In the genomic region with DNA sequence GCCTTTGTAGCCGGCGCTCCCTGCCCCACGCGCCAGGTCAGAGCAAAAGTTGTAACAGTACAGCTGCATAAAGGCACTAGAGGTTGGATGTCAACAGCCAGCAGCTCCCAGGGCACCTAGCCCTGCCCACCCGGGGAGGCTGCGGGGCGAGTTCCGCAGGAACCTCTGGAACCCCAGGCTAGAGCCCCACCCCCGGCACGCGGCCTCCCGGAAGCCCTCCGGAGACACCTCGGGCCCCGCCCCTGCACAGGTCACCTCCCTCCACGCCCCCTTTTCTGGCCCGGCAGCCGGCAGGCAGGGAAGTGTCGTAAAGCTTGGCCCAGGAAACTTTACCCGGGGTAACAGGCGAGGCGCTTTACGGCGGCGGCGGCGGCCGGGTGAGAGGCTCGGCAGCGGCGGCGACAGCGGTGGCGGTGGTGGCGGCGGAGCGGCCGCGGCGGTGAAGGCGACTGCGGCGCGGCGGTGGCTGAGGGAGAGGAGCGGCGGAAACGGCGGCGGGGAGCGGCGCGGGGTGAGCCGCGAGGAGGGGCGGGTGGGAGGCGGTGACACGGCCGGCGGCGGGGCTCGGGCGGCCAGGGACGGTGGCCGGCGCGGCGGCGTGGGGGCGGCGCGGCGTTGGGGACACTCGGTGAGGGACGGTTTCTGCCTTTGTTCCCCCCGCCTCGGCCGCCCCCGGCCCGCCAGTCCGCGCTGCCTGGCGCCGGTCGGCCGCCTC, we compare ENCODE assay signal across 8 mouse cellular contexts. TPM values are rescaled to one million over a fixed set of nuclear protein-coding genes. Genes with fewer than 3 reads are reported as not detected.
DNase-seq lines count a peak whose midpoint lies in the region; ATAC-seq lines count a peak whose summit lies in the region.

Gene Naa30 (plus strand): TSS at position 360 of the 715 bp plus-strand sequence.

- H3K9ac ChIP-seq in hindbrain, embryonic 13.5 days, result peak within 1 kb of the TSS; percentile 97

- H3K4me3 ChIP-seq in hindbrain, embryonic 13.5 days, result peak within 1 kb of the TSS; percentile 98

- 0 out of 2 replicates have a peak, but pooled peaks cover 2% of the 10 kb centered on the region for H3K36me3 ChIP-seq in hindbrain, embryonic 13.5 days

- H3K9me3 ChIP-seq in hindbrain, embryonic 13.5 days, result no peaks in the 10 kb centered on the region

- H3K4me2 ChIP-seq in hindbrain, embryonic 13.5 days, result peak within 1 kb of the TSS; percentile 81

- peak within 1 kb of the TSS; percentile 92 for H3K27ac ChIP-seq in hindbrain, embryonic 13.5 days

- H3K27me3 ChIP-seq in hindbrain, embryonic 13.5 days, result no peaks in the 10 kb centered on the region

- under 1% methylated on average over 51 of the region's 86 CpGs for WGBS in hindbrain, embryonic 13.5 days

- ATAC-seq in hindbrain, embryonic 13.5 days (ENCODE audit: low FRiP score), result peak; percentile 94

- H3K4me1 ChIP-seq in hindbrain, embryonic 13.5 days (replicated peaks), result peaks cover 26% of the 10 kb centered on the region

- DNase-seq in NIH3T3 (ENCODE audit: low read depth), result peak; percentile 93
- DNase-seq in cerebellum, postnatal 10 days, result peak; percentile 96 to 98
- DNase-seq in frontal cortex, postnatal 10 days (ENCODE audit: low spot score in 2 of 2), result peak; percentile 92 to 94
- DNase-seq in layer of hippocampus, postnatal 25 days (ENCODE audit: extremely low spot score in 1 of 2, low spot score in 1 of 2), result peak; percentile 84 to 91
- peak; percentile 98 for DNase-seq in lung, postnatal 25 days (ENCODE audit: low spot score)
- peak; percentile 95 for DNase-seq in retina, embryonic 14.5 days (ENCODE audit: low spot score)
- peak; percentile 99 for DNase-seq in thymus, postnatal 4 days

RNA-seq across cellular contexts. Expression of gene Naa30, which starts in this region (rescaled TPM):
- 13.0 and 13.8 TPM in 2 replicates for polyA plus RNA-seq in hindbrain, embryonic 13.5 days (2015; fragmentation: Nextera tagmentation; extraction: Ambion mirVana)
- total RNA-seq in layer of hippocampus, postnatal 25 days (2021), result 10 to 100 TPM; 31.5 to 38.1 TPM

Comparison
In these comparisons a context has a peak if more than half of its experiments do, and no peak if none do; other contexts are left out.
1. Peak in every context shown above with its lines: DNase-seq, ATAC-seq, H3K4me3 ChIP-seq and H3K27ac ChIP-seq.